Mouse (Mus musculus) ES-Bruce4 (cell line): ENCODE results near the gene Tulp2.

Experiments
- CTCF ChIP-seq: IDR thresholded peaks from one replicate; pipeline ENCODE4 v1.8.1; 2011; ENCODE audit warnings: low read depth, low read length
- POLR2A ChIP-seq: IDR thresholded peaks from one replicate; pipeline ENCODE4 v1.8.1; 2011; ENCODE audit warnings: low read length; ENCODE audit not compliant: insufficient read depth

GRCm38 (mm10) chr7:45477003-45477402 lies 4.7 kb upstream of the Tulp2 start:
- TF ChIP-seq CTCF, result peak; percentile 42
- TF ChIP-seq POLR2A, result no peak
